Mouse (Mus musculus): ENCODE results near the gene Pex11b.

GRCm38 (mm10) chr3:96594851-96595250, 40.3 kb upstream of the Pex11b start:
- no peak for TF ChIP-seq POLR2A (IDR thresholded peaks at IDR 0.05; ENCODE audit: low read depth, low read length)
- TF ChIP-seq CTCF (IDR thresholded peaks at IDR 0.05; ENCODE audit: borderline replicate concordance, insufficient read depth, low read length): no peak

All from embryonic fibroblast, embryonic 13.5 days (primary cell).